Mouse (Mus musculus) C2C12 (cell line): ENCODE results near the gene Vps16. TPM values are rescaled to one million over a fixed set of nuclear protein-coding genes. Genes with fewer than 3 reads are reported as not detected.

ENCODE experiments used
- H3K27me3 ChIP-seq: one replicate; pipeline ENCODE4 v1.6.1; 2011; ENCODE audit not compliant: control insufficient read depth, insufficient read depth, insufficient read length
- H3K36me3 ChIP-seq: one replicate; pipeline ENCODE4 v1.6.1; 2011; ENCODE audit not compliant: control insufficient read depth, insufficient read depth
- H3K4me3 ChIP-seq: one replicate; pipeline ENCODE4 v1.5.1; 2011; ENCODE audit warnings: mild to moderate bottlenecking, control low read depth; ENCODE audit not compliant: poor library complexity, insufficient read depth, severe bottlenecking
- H3K79me2 ChIP-seq: one replicate; pipeline ENCODE4 v1.6.1; 2011; ENCODE audit not compliant: control insufficient read depth, insufficient read depth
- H3K79me3 ChIP-seq: one replicate; pipeline ENCODE4 v1.6.1; 2011; ENCODE audit warnings: low read depth, control low read depth
- H3ac ChIP-seq: one replicate; pipeline ENCODE3; 2011; ENCODE audit warnings: low read depth; ENCODE audit not compliant: control insufficient read depth, insufficient read length
- CEBPB ChIP-seq: IDR thresholded peaks from one replicate; pipeline ENCODE4 v1.6.1; 2011; ENCODE audit warnings: low read depth, mild to moderate bottlenecking, control low read depth, moderate library complexity
- CTCF ChIP-seq: IDR thresholded peaks from one replicate; pipeline ENCODE4 v1.5.1; 2011; ENCODE audit not compliant: control insufficient read depth, insufficient read depth, insufficient read length
- FOSL1 ChIP-seq: IDR thresholded peaks from one replicate; pipeline ENCODE4 v1.8.0; 2011; ENCODE audit warnings: mild to moderate bottlenecking, low read length; ENCODE audit not compliant: poor library complexity, insufficient read depth, severe bottlenecking
- MAX ChIP-seq: IDR thresholded peaks from one replicate; pipeline ENCODE4 v1.6.1; 2011; ENCODE audit warnings: mild to moderate bottlenecking, control low read depth
- MYOD1 ChIP-seq: IDR thresholded peaks from one replicate; pipeline ENCODE4 v1.6.1; 2011; ENCODE audit warnings: low read depth; ENCODE audit not compliant: control insufficient read depth, insufficient read length
- MYOG ChIP-seq: IDR thresholded peaks from one replicate; pipeline ENCODE4 v1.6.1; 2011; ENCODE audit not compliant: control insufficient read depth, insufficient read length; ENCODE audit errors: extremely low read depth
- USF1 ChIP-seq: IDR thresholded peaks from one replicate; pipeline ENCODE4 v1.6.1; 2011; ENCODE audit warnings: low read depth, mild to moderate bottlenecking, control low read depth, moderate library complexity
- long read RNA-seq, 2 experiments: library from polyadenylated mRNA; unstranded; transcript quantifications; one replicate each; pipeline ENCODE4 v2.0.0; 2019 to 2020
- polyA plus RNA-seq: library from polyadenylated mRNA; unstranded; fragments of >200 nt; fragmentation: generic; extraction: Trizol; gene quantifications from one replicate; pipeline ENCODE4 v1.2.1, GENCODE M21; 2012; ENCODE audit warnings: missing spikeins

Vps16 gene
- 44.0 TPM for polyA plus RNA-seq
- long read RNA-seq, experiment 1, transcript Vps16-201 (24 exons, 3,161 nt), result major isoform, 16 of 32 reads
- long read RNA-seq, experiment 1, partial matches to known transcripts, result 8 of 32 reads
- long read RNA-seq, experiment 1, other reads (novel, unspliced or antisense), result 8 of 32 reads
- long read RNA-seq, experiment 2, transcript Vps16-201 (24 exons, 3,161 nt), result major isoform, 199 of 296 reads
- long read RNA-seq, experiment 2, partial matches to known transcripts, result 3 of 296 reads
- long read RNA-seq, experiment 2, other reads (novel, unspliced or antisense), result 94 of 296 reads

- Histone ChIP-seq H3K4me3 (peak within 1 kb of the TSS; percentile 91), H3K79me3 (peaks cover 48% of the 10 kb centered on the region), H3K27me3 (no peaks in the 10 kb centered on the region), H3K79me2 (peaks cover 77% of the 10 kb centered on the region), H3K36me3 (peaks cover 51% of the 10 kb centered on the region), H3ac (peak within 1 kb of the TSS; percentile 64)
- TF ChIP-seq MYOG (no peak), USF1 (peak; percentile 99), MAX (peak; percentile 58)
Observed at GRCm38 (mm10) chr2:130424126-130424853, at the start of gene Vps16, which contains the start of gene Pced1a. TSS of gene Vps16 (plus strand) at chr2:130424339. TSS of gene Pced1a (minus strand) at chr2:130424701.

- H3K79me2 ChIP-seq, result no peaks in the 10 kb centered on the region
- peaks cover 31% of the 10 kb centered on the region for H3K27me3 ChIP-seq
- no peak for TF ChIP-seq MYOD1
- no peak for TF ChIP-seq MYOG
- no peak for TF ChIP-seq FOSL1
- H3ac ChIP-seq, result no peak overlapping the region
- H3K79me3 ChIP-seq, result no peaks in the 10 kb centered on the region
- no peaks in the 10 kb centered on the region for H3K36me3 ChIP-seq
- H3K4me3 ChIP-seq, result no peak overlapping the region
Observed at GRCm38 (mm10) chr2:130374951-130375350, 49.2 kb upstream of the Vps16 start.

- peaks cover 18% of the 10 kb centered on the region for H3K27me3 ChIP-seq
- no peak for TF ChIP-seq MYOG
- TF ChIP-seq CEBPB, result no peak
- no peak for TF ChIP-seq FOSL1
- TF ChIP-seq USF1, result no peak
- no peaks in the 10 kb centered on the region for H3K36me3 ChIP-seq
- no peak overlapping the region for H3ac ChIP-seq
- H3K4me3 ChIP-seq, result no peak overlapping the region
- H3K79me3 ChIP-seq, result no peaks in the 10 kb centered on the region
- H3K79me2 ChIP-seq, result no peaks in the 10 kb centered on the region
Observed at GRCm38 (mm10) chr2:130383205-130383604, 40.9 kb upstream of the Vps16 start.

GRCm38 (mm10) chr2:130383895-130384294 lies 40.2 kb upstream of the Vps16 start:
- H3K27me3 ChIP-seq, result peaks cover 17% of the 10 kb centered on the region
- no peak overlapping the region for H3K4me3 ChIP-seq
- H3ac ChIP-seq, result no peak overlapping the region
- no peaks in the 10 kb centered on the region for H3K36me3 ChIP-seq
- H3K79me3 ChIP-seq, result no peaks in the 10 kb centered on the region
- no peak for TF ChIP-seq USF1
- TF ChIP-seq MYOG, result no peak
- no peak for TF ChIP-seq MYOD1
- TF ChIP-seq CEBPB, result no peak
- no peak for TF ChIP-seq MAX
- TF ChIP-seq FOSL1, result no peak
- TF ChIP-seq CTCF, result no peak
- no peaks in the 10 kb centered on the region for H3K79me2 ChIP-seq

- no peaks in the 10 kb centered on the region for H3K79me2 ChIP-seq
Observed at GRCm38 (mm10) chr2:130386212-130386611, 37.9 kb upstream of the Vps16 start.

GRCm38 (mm10) chr2:130388796-130389195 lies 35.3 kb upstream of the Vps16 start:
- Histone ChIP-seq H3ac (no peak overlapping the region), H3K4me3 (no peak overlapping the region), H3K79me3 (no peaks in the 10 kb centered on the region), H3K36me3 (no peaks in the 10 kb centered on the region), H3K79me2 (no peaks in the 10 kb centered on the region), H3K27me3 (peaks cover 14% of the 10 kb centered on the region)
- TF ChIP-seq MYOD1 (no peak), CEBPB (no peak), USF1 (no peak), FOSL1 (no peak), MAX (no peak), MYOG (no peak), CTCF (no peak)

More at GRCm38 (mm10) chr2:130386212-130386611, 37.9 kb upstream of the Vps16 start:
- Histone ChIP-seq H3K4me3 (no peak overlapping the region), H3K36me3 (no peaks in the 10 kb centered on the region), H3ac (no peak overlapping the region), H3K79me3 (no peaks in the 10 kb centered on the region), H3K27me3 (peaks cover 17% of the 10 kb centered on the region)
- TF ChIP-seq CTCF, result no peak
- no peak for TF ChIP-seq MYOG
- TF ChIP-seq MYOD1, result no peak
- no peak for TF ChIP-seq MAX
- no peak for TF ChIP-seq USF1
- TF ChIP-seq CEBPB, result no peak
- no peak for TF ChIP-seq FOSL1
